Mouse (Mus musculus): Measurements from ENCODE around the gene Zc3h18.

- TF ChIP-seq POLR2A (IDR thresholded peaks at IDR 0.05; ENCODE audit: low read depth, low read length) = no peak
- TF ChIP-seq CTCF (IDR thresholded peaks at IDR 0.05; ENCODE audit: extremely low read depth, insufficient read depth, insufficient read length, insufficient replicate concordance) = no peak
Measured at GRCm38 (mm10) chr8:122355642-122356606, 20.5 kb upstream of the Zc3h18 start.
